Comparison of ENCODE assay signal across 8 mouse cellular contexts in genomic region chrX:105921421-105921820, GRCm38 (mm10). TPM values are rescaled to one million over a fixed set of nuclear protein-coding genes. Genes with fewer than 3 reads are reported as not detected.
DNase-seq lines count a peak whose midpoint lies in the region; ATAC-seq and TF ChIP-seq lines count a peak whose summit lies in the region.

No protein-coding gene starts in this region.

- ATAC-seq in stomach, postnatal 0 days (ENCODE audit: low FRiP score, low TSS enrichment): no peak
- no peak for ATAC-seq in midbrain, embryonic 14.5 days (ENCODE audit: low FRiP score, low TSS enrichment)

- no peaks in the 10 kb centered on the region for H3K36me3 ChIP-seq in stomach, postnatal 0 days (ENCODE audit: control insufficient read depth, insufficient read depth, low read length)
- no peaks in the 10 kb centered on the region for H3K36me3 ChIP-seq in midbrain, embryonic 14.5 days (ENCODE audit: control insufficient read depth, insufficient read depth, low read length)

- H3K9me3 ChIP-seq in stomach, postnatal 0 days (ENCODE audit: control insufficient read depth, low read length): no peaks in the 10 kb centered on the region
- H3K9me3 ChIP-seq in midbrain, embryonic 14.5 days (ENCODE audit: control insufficient read depth, low read length): no peaks in the 10 kb centered on the region

- peak; percentile 5 to 43 for DNase-seq in heart, postnatal 14 days
- no peak for DNase-seq in heart, postnatal 25 days (ENCODE audit: low spot score)
- peak; percentile 18 for DNase-seq in 3134 (ENCODE audit: extremely low read depth, insufficient read length, low spot score)
- DNase-seq in ES-CJ7 (ENCODE audit: low read depth, low spot score): peak; percentile 59
- peak; percentile 21 to 53 for DNase-seq in kidney, postnatal 4 days
- DNase-seq in stomach, postnatal 0 days (ENCODE audit: low spot score): peak; percentile 15
- no peak for DNase-seq in midbrain, embryonic 14.5 days
- no peak for DNase-seq in gastrocnemius, postnatal 36 days

- no peaks in the 10 kb centered on the region for H3K4me1 ChIP-seq in stomach, postnatal 0 days (replicated peaks; ENCODE audit: control insufficient read depth, insufficient read depth)
- 0 out of 2 replicates have a peak, but pooled peaks cover 3% of the 10 kb centered on the region for H3K4me1 ChIP-seq in midbrain, embryonic 14.5 days (ENCODE audit: control insufficient read depth, insufficient read depth, low read length)

- TF ChIP-seq CTCF in stomach, postnatal 0 days (IDR thresholded peaks at IDR 0.05; ENCODE audit: low read depth): peak; percentile 61

- no peak overlapping the region for H3K9ac ChIP-seq in stomach, postnatal 0 days (ENCODE audit: low read length)
- no peak overlapping the region for H3K9ac ChIP-seq in midbrain, embryonic 14.5 days (replicated peaks; ENCODE audit: low read length)

- WGBS in stomach, postnatal 0 days: 97% methylated on average over 2 of the region's 2 CpGs
- 89% methylated on average over 2 of the region's 2 CpGs for WGBS in midbrain, embryonic 14.5 days

- TF ChIP-seq EP300 in stomach, postnatal 0 days (optimal IDR thresholded peaks at IDR 0.05): no peak

- H3K4me2 ChIP-seq in stomach, postnatal 0 days (replicated peaks; ENCODE audit: low read depth): no peak overlapping the region
- no peak overlapping the region for H3K4me2 ChIP-seq in midbrain, embryonic 14.5 days (ENCODE audit: low read length)

- no peak overlapping the region for H3K27ac ChIP-seq in stomach, postnatal 0 days (replicated peaks)
- H3K27ac ChIP-seq in midbrain, embryonic 14.5 days (replicated peaks; ENCODE audit: low read depth, low read length): no peak overlapping the region

- H3K27me3 ChIP-seq in stomach, postnatal 0 days (ENCODE audit: control insufficient read depth, insufficient read depth, low read length): no peaks in the 10 kb centered on the region
- no peaks in the 10 kb centered on the region for H3K27me3 ChIP-seq in midbrain, embryonic 14.5 days (ENCODE audit: control insufficient read depth, insufficient read depth, low read length)

- intact Hi-C loops in heart, postnatal 14 days (cut with DNase I): no loop called here
- intact Hi-C loops in heart, postnatal 25 days (cut with DNase I): no loop called here
- intact Hi-C loops in gastrocnemius, postnatal 36 days (cut with DNase I): no loop called here

- H3K4me3 ChIP-seq in stomach, postnatal 0 days (ENCODE audit: low read depth, low read length): no peak overlapping the region
- H3K4me3 ChIP-seq in midbrain, embryonic 14.5 days (replicated peaks; ENCODE audit: low read depth, low read length): no peak overlapping the region

RNA-seq across cellular contexts. Expression of gene Atrx, which starts 7.8 kb away (rescaled TPM):
- total RNA-seq in heart, postnatal 14 days (2021): 10 to 100 TPM; 94.6 to 99.4 TPM
- 10 to 100 TPM; 63.9 to 73.3 TPM for total RNA-seq in heart, postnatal 25 days (2021)
- 58.2 and 66.0 TPM in 2 replicates for polyA plus RNA-seq in stomach, postnatal 0 days (2015; fragmentation: Nextera tagmentation; extraction: Ambion mirVana)
- polyA plus RNA-seq in midbrain, embryonic 14.5 days (2014; fragmentation: Nextera tagmentation; extraction: Ambion mirVana): 235 and 271 TPM in 2 replicates
- 10 to 100 TPM; 29.3 to 36.1 TPM for total RNA-seq in gastrocnemius, postnatal 36 days (2021)

Comparison
In these comparisons a context has a peak if more than half of its experiments do, and no peak if none do; other contexts are left out.
1. DNase-seq: peak in heart, postnatal 14 days (2 of 2), 3134 (single experiment), ES-CJ7 (single experiment), kidney, postnatal 4 days (2 of 2) and stomach, postnatal 0 days (single experiment); none in heart, postnatal 25 days (single experiment), midbrain, embryonic 14.5 days (single experiment) and gastrocnemius, postnatal 36 days (0 of 2).